Mouse (Mus musculus) forebrain, embryonic 15.5 days (tissue): ENCODE results near the gene Gm13277. TPM values are rescaled to one million over a fixed set of nuclear protein-coding genes. Genes with fewer than 3 reads are reported as not detected.

ENCODE experiments used
- polyA plus RNA-seq: library from polyadenylated mRNA; unstranded; fragments of >200 nt; fragmentation: Nextera tagmentation; extraction: Ambion mirVana; gene quantifications from 2 replicates; pipeline ENCODE4 v1.2.1, GENCODE M21; 2015

The Gm13277 gene
- polyA plus RNA-seq, 1 experiment from 2014 or later: not detected

Other genes starting within 250 kb of the Gm13277 start
- not detected in 2 replicates for gene Ifna15, start 230.4 kb upstream of the Gm13277 start, polyA plus RNA-seq
- gene Ifna14, start 216.8 kb upstream of the Gm13277 start, polyA plus RNA-seq: not detected in 2 replicates
- gene Ifna9, start 196.2 kb upstream of the Gm13277 start, polyA plus RNA-seq: not detected in 2 replicates
- not detected in 2 replicates for gene Ifna12, start 185.3 kb upstream of the Gm13277 start, polyA plus RNA-seq
- not detected in 2 replicates for gene C87499, start 154.2 kb upstream of the Gm13277 start, polyA plus RNA-seq
- not detected in 2 replicates for gene Ifna13, start 144.2 kb upstream of the Gm13277 start, polyA plus RNA-seq
- not detected in 2 replicates for gene Ifna16, start 111.7 kb upstream of the Gm13277 start, polyA plus RNA-seq
- gene Ifna2, start 104.7 kb upstream of the Gm13277 start, polyA plus RNA-seq: not detected in 2 replicates
- gene Ifnab, start 97.3 kb upstream of the Gm13277 start, polyA plus RNA-seq: not detected in 2 replicates
- gene Gm26566, start 66.8 kb upstream of the Gm13277 start, polyA plus RNA-seq: 1.6 and 2.3 TPM in 2 replicates
- gene Klhl9, start 66.2 kb upstream of the Gm13277 start, polyA plus RNA-seq: 117 and 128 TPM in 2 replicates
- not detected in 2 replicates for gene Gm13271, start 33.8 kb upstream of the Gm13277 start, polyA plus RNA-seq
- 0.14 TPM in 1 of 2 replicates, not detected in the other for gene Gm13283, start 28.5 kb upstream of the Gm13277 start, polyA plus RNA-seq
- gene Gm13290, start 14.8 kb upstream of the Gm13277 start, polyA plus RNA-seq: not detected in 2 replicates
- gene Gm13289, start 11.7 kb upstream of the Gm13277 start, polyA plus RNA-seq: not detected in 2 replicates
- not detected in 2 replicates for gene Gm13272, start 8.8 kb upstream of the Gm13277 start, polyA plus RNA-seq
- 0.20 TPM in 1 of 2 replicates, not detected in the other for gene Ifnz, start 6.5 kb upstream of the Gm13277 start, polyA plus RNA-seq
- not detected in 2 replicates for gene Gm13276, start 2.9 kb upstream of the Gm13277 start, polyA plus RNA-seq
- gene Gm13278, start 2.9 kb downstream of the Gm13277 start, polyA plus RNA-seq: not detected in 2 replicates
- gene Gm13275, start 5.9 kb downstream of the Gm13277 start, polyA plus RNA-seq: not detected in 2 replicates
- not detected in 2 replicates for gene Gm13279, start 8.8 kb downstream of the Gm13277 start, polyA plus RNA-seq
- gene Gm13285, start 11.0 kb downstream of the Gm13277 start, polyA plus RNA-seq: not detected in 2 replicates
- gene Gm13287, start 14.6 kb downstream of the Gm13277 start, polyA plus RNA-seq: not detected in 2 replicates
- not detected in 2 replicates for gene Gm13288, start 16.9 kb downstream of the Gm13277 start, polyA plus RNA-seq
- gene Ifna7, start 27.6 kb downstream of the Gm13277 start, polyA plus RNA-seq: not detected in 2 replicates
- not detected in 2 replicates for gene Ifna11, start 31.3 kb downstream of the Gm13277 start, polyA plus RNA-seq
- not detected in 2 replicates for gene Ifna6, start 38.8 kb downstream of the Gm13277 start, polyA plus RNA-seq
- gene Ifna5, start 46.9 kb downstream of the Gm13277 start, polyA plus RNA-seq: not detected in 2 replicates
- gene Ifna4, start 53.2 kb downstream of the Gm13277 start, polyA plus RNA-seq: not detected in 2 replicates
- gene Ifna1, start 61.5 kb downstream of the Gm13277 start, polyA plus RNA-seq: not detected in 2 replicates
- not detected in 2 replicates for gene Ifne, start 91.6 kb downstream of the Gm13277 start, polyA plus RNA-seq